Mouse (Mus musculus): ENCODE data around the gene Serpinc1. TPM values are rescaled to one million over a fixed set of nuclear protein-coding genes. Genes with fewer than 3 reads are reported as not detected.

Gene Serpinc1
- polyA plus RNA-seq, 1 experiment from 2014 or later: 1.9 TPM

DNA sequence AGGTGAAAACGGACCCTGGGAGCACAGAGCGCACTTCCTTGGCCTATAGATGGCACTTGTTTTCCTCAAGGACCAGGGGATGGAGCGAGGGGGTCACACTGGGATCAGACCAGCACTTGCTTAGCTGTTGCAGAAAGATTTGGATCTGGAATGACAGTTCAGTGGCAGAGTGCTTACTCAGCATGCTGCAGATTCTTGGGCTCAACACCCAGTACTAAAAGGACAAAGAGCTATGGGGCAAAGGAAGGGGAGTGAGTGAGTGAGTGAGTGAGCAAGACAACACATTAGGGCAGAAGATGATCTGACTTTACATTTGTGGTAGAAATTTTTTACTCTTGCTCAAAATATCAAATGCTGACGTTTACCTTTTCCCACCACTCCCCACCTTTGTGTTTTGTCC is 26.6 kb downstream of the Serpinc1 start:
- H3K4me3 ChIP-seq (ENCODE audit: low read depth, low read length): no peak overlapping the region
- DNase-seq (ENCODE audit: low spot score) (no peak), ATAC-seq (replicated peaks; ENCODE audit: insufficient number of reproducible peaks, low FRiP score, low TSS enrichment, low read depth) (no peak)
- WGBS: 64% methylated on average over 4 of the region's 4 CpGs
- no peaks in the 10 kb centered on the region; the same call in 1 of the 2 replicates for H3K36me3 ChIP-seq (replicated peaks; ENCODE audit: control insufficient read depth, insufficient read depth, low read depth, low read length)
- no peaks in the 10 kb centered on the region for H3K27me3 ChIP-seq (ENCODE audit: control insufficient read depth, insufficient read depth, low read length)
- H3K9me3 ChIP-seq (replicated peaks; ENCODE audit: control insufficient read depth, low read length): no peaks in the 10 kb centered on the region
- H3K4me1 ChIP-seq (ENCODE audit: control insufficient read depth, insufficient read depth, low read length): no peaks in the 10 kb centered on the region
- no peak overlapping the region for H3K4me2 ChIP-seq (ENCODE audit: low read depth, low read length)
- H3K27ac ChIP-seq (replicated peaks; ENCODE audit: low read depth, low read length): no peak overlapping the region
- H3K9ac ChIP-seq (replicated peaks; ENCODE audit: low read length): no peak overlapping the region

GRCm38 (mm10) chr1:161005526-161005925 is 27.1 kb downstream of the Serpinc1 start:
- Histone ChIP-seq H3K27ac (replicated peaks; ENCODE audit: low read depth, low read length) (no peak overlapping the region), H3K36me3 (replicated peaks; ENCODE audit: control insufficient read depth, insufficient read depth, low read depth, low read length) (no peaks in the 10 kb centered on the region; the same call in 1 of the 2 replicates), H3K9ac (replicated peaks; ENCODE audit: low read length) (no peak overlapping the region), H3K4me2 (ENCODE audit: low read depth, low read length) (no peak overlapping the region), H3K9me3 (replicated peaks; ENCODE audit: control insufficient read depth, low read length) (no peaks in the 10 kb centered on the region), H3K4me3 (ENCODE audit: low read depth, low read length) (no peak overlapping the region), H3K27me3 (ENCODE audit: control insufficient read depth, insufficient read depth, low read length) (no peaks in the 10 kb centered on the region), H3K4me1 (ENCODE audit: control insufficient read depth, insufficient read depth, low read length) (no peaks in the 10 kb centered on the region)
- WGBS: 62% methylated on average over 3 of the region's 3 CpGs
- DNase-seq (ENCODE audit: low spot score): no peak
- no peak for ATAC-seq (replicated peaks; ENCODE audit: insufficient number of reproducible peaks, low FRiP score, low TSS enrichment, low read depth)

DNA sequence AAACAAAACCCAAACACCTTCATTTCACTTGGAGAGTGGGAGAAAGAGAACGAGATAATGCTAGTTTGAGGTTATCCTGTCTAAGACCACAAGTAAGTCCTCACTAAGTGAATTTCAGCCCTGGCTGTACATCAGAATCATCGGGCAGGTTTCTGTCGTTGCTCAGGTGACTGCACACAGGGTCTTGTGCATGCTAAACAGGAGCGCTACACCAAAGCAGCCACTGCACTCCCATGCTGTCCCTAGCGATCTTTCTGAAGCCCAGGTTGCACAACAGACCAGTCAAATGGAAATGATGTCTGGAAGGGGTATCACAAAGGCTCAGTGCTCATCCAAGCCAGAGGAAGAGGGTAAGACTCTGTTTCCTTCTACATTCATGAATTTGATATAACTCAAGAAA is 28.1 kb downstream of the Serpinc1 start:
- no peak overlapping the region for H3K4me3 ChIP-seq (ENCODE audit: low read depth, low read length)
- H3K9me3 ChIP-seq (replicated peaks; ENCODE audit: control insufficient read depth, low read length): no peaks in the 10 kb centered on the region
- no peak for ATAC-seq (replicated peaks; ENCODE audit: insufficient number of reproducible peaks, low FRiP score, low TSS enrichment, low read depth)
- H3K9ac ChIP-seq (replicated peaks; ENCODE audit: low read length): no peak overlapping the region
- no peak overlapping the region for H3K27ac ChIP-seq (replicated peaks; ENCODE audit: low read depth, low read length)
- no peaks in the 10 kb centered on the region; the same call in 1 of the 2 replicates for H3K36me3 ChIP-seq (replicated peaks; ENCODE audit: control insufficient read depth, insufficient read depth, low read depth, low read length)
- 85% methylated on average over 5 of the region's 5 CpGs for WGBS
- no peaks in the 10 kb centered on the region for H3K27me3 ChIP-seq (ENCODE audit: control insufficient read depth, insufficient read depth, low read length)
- no peak overlapping the region for H3K4me2 ChIP-seq (ENCODE audit: low read depth, low read length)
- H3K4me1 ChIP-seq (ENCODE audit: control insufficient read depth, insufficient read depth, low read length): no peaks in the 10 kb centered on the region
- no peak for DNase-seq (ENCODE audit: low spot score)

- Histone ChIP-seq H3K4me1 (ENCODE audit: control insufficient read depth, insufficient read depth, low read length) (no peaks in the 10 kb centered on the region), H3K9me3 (replicated peaks; ENCODE audit: control insufficient read depth, low read length) (no peaks in the 10 kb centered on the region), H3K4me3 (ENCODE audit: low read depth, low read length) (no peak overlapping the region), H3K4me2 (ENCODE audit: low read depth, low read length) (no peak overlapping the region), H3K27ac (replicated peaks; ENCODE audit: low read depth, low read length) (no peak overlapping the region), H3K27me3 (ENCODE audit: control insufficient read depth, insufficient read depth, low read length) (no peaks in the 10 kb centered on the region), H3K36me3 (replicated peaks; ENCODE audit: control insufficient read depth, insufficient read depth, low read depth, low read length) (no peaks in the 10 kb centered on the region; the same call in 1 of the 2 replicates), H3K9ac (replicated peaks; ENCODE audit: low read length) (no peak overlapping the region)
- WGBS: 87% methylated on average over 2 of the region's 2 CpGs
- DNase-seq (ENCODE audit: low spot score) (no peak), ATAC-seq (replicated peaks; ENCODE audit: insufficient number of reproducible peaks, low FRiP score, low TSS enrichment, low read depth) (no peak)
Observed at GRCm38 (mm10) chr1:161008038-161008437, 29.7 kb downstream of the Serpinc1 start.

DNA sequence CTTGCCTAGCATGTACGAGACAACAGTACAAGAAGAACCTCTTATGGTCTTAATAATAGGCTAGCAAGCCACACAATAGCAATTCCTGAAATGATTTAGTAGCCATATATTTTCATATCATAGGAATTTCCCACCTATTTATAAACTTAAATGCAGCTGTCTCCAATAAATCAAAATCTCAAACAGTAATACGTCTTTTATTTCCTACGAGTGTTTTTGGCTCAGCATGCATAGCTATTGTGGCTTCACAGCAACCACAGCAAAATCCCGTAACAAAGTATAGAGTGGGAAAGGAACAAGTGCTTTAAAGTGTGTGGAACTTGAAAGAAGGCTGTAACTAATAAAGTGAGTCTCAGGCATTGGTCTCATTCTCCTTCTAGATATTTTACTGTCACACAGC is 32.1 kb downstream of the Serpinc1 start:
- Histone ChIP-seq H3K4me1 (ENCODE audit: control insufficient read depth, insufficient read depth, low read length) (no peaks in the 10 kb centered on the region), H3K27ac (replicated peaks; ENCODE audit: low read depth, low read length) (no peak overlapping the region), H3K9ac (replicated peaks; ENCODE audit: low read length) (no peak overlapping the region), H3K27me3 (ENCODE audit: control insufficient read depth, insufficient read depth, low read length) (no peaks in the 10 kb centered on the region), H3K9me3 (replicated peaks; ENCODE audit: control insufficient read depth, low read length) (no peaks in the 10 kb centered on the region), H3K4me2 (ENCODE audit: low read depth, low read length) (no peak overlapping the region), H3K36me3 (replicated peaks; ENCODE audit: control insufficient read depth, insufficient read depth, low read depth, low read length) (no peaks in the 10 kb centered on the region; the same call in 1 of the 2 replicates), H3K4me3 (ENCODE audit: low read depth, low read length) (no peak overlapping the region)
- ATAC-seq (replicated peaks; ENCODE audit: insufficient number of reproducible peaks, low FRiP score, low TSS enrichment, low read depth) (no peak), DNase-seq (ENCODE audit: low spot score) (no peak)
- WGBS: 92% methylated on average over 4 of the region's 4 CpGs

DNA sequence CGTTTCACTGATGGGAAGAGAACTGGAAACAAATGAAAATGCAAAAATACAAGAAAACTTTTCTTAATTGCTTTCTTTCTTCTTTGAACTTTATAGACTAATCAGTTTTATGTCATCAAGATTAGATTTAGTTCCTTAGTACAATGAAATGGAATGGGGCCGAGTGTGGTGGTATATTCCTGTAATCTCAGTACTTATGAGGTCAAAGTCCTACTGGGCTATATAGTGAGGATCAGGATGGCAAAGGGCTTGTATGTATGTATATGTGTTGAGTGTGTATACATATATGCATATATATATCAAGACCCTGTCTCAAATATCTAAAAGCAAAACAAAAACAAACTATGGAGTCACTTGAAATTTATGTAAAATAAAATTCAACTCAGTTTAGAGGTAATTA is 38.0 kb downstream of the Serpinc1 start:
- DNase-seq (ENCODE audit: low spot score) (no peak), ATAC-seq (replicated peaks; ENCODE audit: insufficient number of reproducible peaks, low FRiP score, low TSS enrichment, low read depth) (no peak)
- Histone ChIP-seq H3K4me1 (ENCODE audit: control insufficient read depth, insufficient read depth, low read length) (no peaks in the 10 kb centered on the region), H3K36me3 (replicated peaks; ENCODE audit: control insufficient read depth, insufficient read depth, low read depth, low read length) (no peaks in the 10 kb centered on the region; the same call in none of the 2 replicates), H3K4me2 (ENCODE audit: low read depth, low read length) (no peak overlapping the region), H3K27ac (replicated peaks; ENCODE audit: low read depth, low read length) (no peak overlapping the region), H3K9me3 (replicated peaks; ENCODE audit: control insufficient read depth, low read length) (no peaks in the 10 kb centered on the region), H3K9ac (replicated peaks; ENCODE audit: low read length) (no peak overlapping the region), H3K27me3 (ENCODE audit: control insufficient read depth, insufficient read depth, low read length) (no peaks in the 10 kb centered on the region), H3K4me3 (ENCODE audit: low read depth, low read length) (no peak overlapping the region)
- 83% methylated on average over 2 of the region's 2 CpGs for WGBS

DNA sequence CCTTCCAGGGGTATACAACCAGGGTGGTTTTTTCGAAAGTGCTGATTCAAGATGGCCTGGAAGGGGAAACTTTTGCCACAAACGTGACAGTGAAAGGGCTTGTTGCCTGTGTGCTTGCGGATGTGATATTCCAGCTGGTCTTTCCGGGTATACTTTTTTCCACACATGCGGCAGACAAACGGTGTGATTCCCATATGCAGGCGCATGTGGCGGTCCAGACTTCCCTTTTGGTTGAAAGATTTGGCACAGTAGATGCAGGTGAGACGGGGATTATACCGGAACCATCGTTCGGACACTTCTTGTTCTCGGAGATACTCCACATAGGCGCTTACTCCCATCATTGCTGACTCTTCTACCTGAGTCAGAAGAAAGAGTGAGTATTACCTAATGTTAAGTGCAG is 41.7 kb downstream of the Serpinc1 start:
- ATAC-seq (replicated peaks; ENCODE audit: insufficient number of reproducible peaks, low FRiP score, low TSS enrichment, low read depth) (no peak), DNase-seq (ENCODE audit: low spot score) (no peak)
- H3K9me3 ChIP-seq (replicated peaks; ENCODE audit: control insufficient read depth, low read length): no peaks in the 10 kb centered on the region
- 95% methylated on average over 14 of the region's 14 CpGs for WGBS
- no peak overlapping the region for H3K4me3 ChIP-seq (ENCODE audit: low read depth, low read length)
- no peaks in the 10 kb centered on the region for H3K27me3 ChIP-seq (ENCODE audit: control insufficient read depth, insufficient read depth, low read length)
- H3K4me1 ChIP-seq (ENCODE audit: control insufficient read depth, insufficient read depth, low read length): no peaks in the 10 kb centered on the region
- no peak overlapping the region for H3K27ac ChIP-seq (replicated peaks; ENCODE audit: low read depth, low read length)
- no peak overlapping the region for H3K4me2 ChIP-seq (ENCODE audit: low read depth, low read length)
- H3K36me3 ChIP-seq (replicated peaks; ENCODE audit: control insufficient read depth, insufficient read depth, low read depth, low read length): no peaks in the 10 kb centered on the region; the same call in none of the 2 replicates
- H3K9ac ChIP-seq (replicated peaks; ENCODE audit: low read length): no peak overlapping the region

DNA sequence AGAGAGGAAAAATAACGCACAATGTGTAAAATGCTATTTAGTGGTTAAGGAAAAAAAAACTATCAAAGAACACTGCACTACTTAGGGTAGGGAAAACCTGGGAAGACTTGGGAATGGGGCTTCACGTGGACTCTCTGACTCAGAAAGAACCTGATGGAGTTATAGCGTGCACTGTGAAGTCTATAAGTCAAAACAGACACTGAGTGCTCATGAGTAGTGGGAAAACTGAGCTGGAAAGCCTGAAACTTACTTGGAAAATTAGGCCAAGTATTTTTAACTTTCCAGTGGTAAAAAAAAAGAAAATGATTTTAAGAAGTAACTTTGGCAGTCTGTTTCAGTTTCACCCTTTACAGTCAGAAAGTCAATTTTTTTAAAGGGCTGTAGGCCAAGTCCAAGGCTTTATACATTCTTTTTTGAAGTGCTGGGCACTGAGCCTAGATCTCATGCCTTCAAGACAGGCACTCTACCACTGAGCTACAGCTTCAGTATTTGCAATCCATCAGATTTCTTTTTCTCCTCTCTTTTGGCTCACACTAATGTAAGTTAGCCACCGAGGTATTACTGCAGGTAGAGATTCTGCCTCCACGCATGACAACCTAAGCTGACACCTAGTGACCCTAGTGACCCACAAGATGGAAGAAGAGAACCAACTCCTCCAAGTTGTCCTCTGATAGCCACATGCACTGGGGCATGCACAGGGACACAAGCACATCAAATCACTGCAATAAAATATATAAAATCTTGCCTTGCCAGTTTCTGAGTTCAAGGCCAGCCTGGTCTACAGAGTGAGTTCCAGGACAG is 47.2 kb downstream of the Serpinc1 start:
- 87% methylated on average over 5 of the region's 5 CpGs for WGBS
- H3K4me1 ChIP-seq (ENCODE audit: control insufficient read depth, insufficient read depth, low read length): no peaks in the 10 kb centered on the region
- no peak overlapping the region for H3K4me3 ChIP-seq (ENCODE audit: low read depth, low read length)
- H3K4me2 ChIP-seq (ENCODE audit: low read depth, low read length): no peak overlapping the region
- H3K36me3 ChIP-seq (replicated peaks; ENCODE audit: control insufficient read depth, insufficient read depth, low read depth, low read length): no peaks in the 10 kb centered on the region
- H3K27ac ChIP-seq (replicated peaks; ENCODE audit: low read depth, low read length): no peak overlapping the region
- DNase-seq (ENCODE audit: low spot score) (no peak), ATAC-seq (replicated peaks; ENCODE audit: insufficient number of reproducible peaks, low FRiP score, low TSS enrichment, low read depth) (no peak)
- no peaks in the 10 kb centered on the region for H3K9me3 ChIP-seq (replicated peaks; ENCODE audit: control insufficient read depth, low read length)
- H3K9ac ChIP-seq (replicated peaks; ENCODE audit: low read length): no peak overlapping the region
- no peaks in the 10 kb centered on the region for H3K27me3 ChIP-seq (ENCODE audit: control insufficient read depth, insufficient read depth, low read length)
